Mouse (Mus musculus) heart, postnatal 0 days (tissue): ENCODE results near the gene Hoxc9.

Experiments used
- CTCF ChIP-seq: IDR thresholded peaks from 2 replicates; pipeline ENCODE4 v1.5.1; 2016; ENCODE audit warnings: antibody characterized with exemption, control low read depth, low read depth
- EP300 ChIP-seq: IDR thresholded peaks from 2 replicates; pipeline ENCODE4 v1.6.1; 2016; ENCODE audit warnings: antibody characterized with exemption, low read depth

GRCm38 (mm10) chr15:102969296-102969695 lies 6.9 kb upstream of the Hoxc9 start:
- TF ChIP-seq CTCF (no peak), EP300 (no peak)
